Mouse (Mus musculus): Measurements from ENCODE around the gene Fancf.

Fancf gene

GRCm38 (mm10) chr7:51840515-51840914, 21.6 kb downstream of the Fancf start:
- DNase-seq (ENCODE audit: low read depth, low spot score), result no peak

GRCm38 (mm10) chr7:51831917-51832316, 30.1 kb downstream of the Fancf start:
- no peak for DNase-seq (ENCODE audit: low read depth, low spot score)

- no peak for DNase-seq (ENCODE audit: low read depth, low spot score)
Observed at GRCm38 (mm10) chr7:51823562-51824338, 38.3 kb downstream of the Fancf start.

- no peak for DNase-seq (ENCODE audit: low read depth, low spot score)
Observed at GRCm38 (mm10) chr7:51821467-51821866, 40.6 kb downstream of the Fancf start.

GRCm38 (mm10) chr7:51819891-51820290, 42.2 kb downstream of the Fancf start:
- no peak for DNase-seq (ENCODE audit: low read depth, low spot score)

GRCm38 (mm10) chr7:51818251-51818974, 43.7 kb downstream of the Fancf start:
- no peak for DNase-seq (ENCODE audit: low read depth, low spot score)

GRCm38 (mm10) chr7:51816283-51816839, 45.7 kb downstream of the Fancf start:
- DNase-seq (ENCODE audit: low read depth, low spot score), result no peak

GRCm38 (mm10) chr7:51815473-51816282, 46.4 kb downstream of the Fancf start:
- no peak for DNase-seq (ENCODE audit: low read depth, low spot score)

Data from WW6 (cell line).